Mouse (Mus musculus): ENCODE measurements at regions not wholly inside any gene's neighbourhood (a gene's known extent, or its start where the extent isn't known, plus 50 kb on each side); places are given as distances from the start of the nearest gene placed in this dataset.
A peak's percentile ranks its signal among the peaks of the same experiment; 100 is the strongest.

DNA sequence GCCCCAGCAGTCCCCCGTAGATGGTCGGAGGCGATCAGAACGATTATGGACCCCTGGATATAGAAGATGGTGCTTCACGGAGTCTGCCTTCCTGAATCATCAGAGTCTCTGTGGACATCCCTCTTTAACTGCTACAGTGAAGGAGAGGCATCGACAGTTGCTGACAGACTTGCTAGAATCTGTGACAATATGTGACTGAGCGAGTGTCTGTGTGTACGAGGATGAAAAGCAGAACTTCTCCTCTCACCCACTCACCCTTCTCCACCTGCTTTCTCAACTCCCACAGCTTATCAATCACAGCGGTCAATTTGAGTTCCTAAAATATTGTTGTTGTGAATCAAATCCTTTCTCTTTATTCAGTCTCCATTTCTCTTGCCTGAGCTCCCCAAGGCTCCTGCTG, 335.9 kb upstream of the Xylt1 start:
- no peak for DNase-seq (ENCODE audit: low read depth, low spot score)
- no peaks in the 10 kb centered on the region for H3K36me3 ChIP-seq (ENCODE audit: control insufficient read depth, insufficient read depth, low read length, poor library complexity, severe bottlenecking)
- no peaks in the 10 kb centered on the region for H3K27me3 ChIP-seq (ENCODE audit: control insufficient read depth, insufficient read depth, low read length, poor library complexity, severe bottlenecking)

- no peak for DNase-seq (ENCODE audit: low read depth, low spot score)
- H3K27me3 ChIP-seq (ENCODE audit: control insufficient read depth, insufficient read depth, low read length, poor library complexity, severe bottlenecking): no peaks in the 10 kb centered on the region; the same call in 1 of the 2 replicates
- H3K36me3 ChIP-seq (ENCODE audit: control insufficient read depth, insufficient read depth, low read length, poor library complexity, severe bottlenecking): no peaks in the 10 kb centered on the region
Observed at GRCm38 (mm10) chr7:117049249-117049648, 331.5 kb upstream of the Xylt1 start.

GRCm38 (mm10) chr7:117065771-117066170, 315.0 kb upstream of the Xylt1 start:
- H3K36me3 ChIP-seq (ENCODE audit: control insufficient read depth, insufficient read depth, low read length, poor library complexity, severe bottlenecking): no peaks in the 10 kb centered on the region
- no peak for DNase-seq (ENCODE audit: low read depth, low spot score)
- no peaks in the 10 kb centered on the region for H3K27me3 ChIP-seq (ENCODE audit: control insufficient read depth, insufficient read depth, low read length, poor library complexity, severe bottlenecking)

DNA sequence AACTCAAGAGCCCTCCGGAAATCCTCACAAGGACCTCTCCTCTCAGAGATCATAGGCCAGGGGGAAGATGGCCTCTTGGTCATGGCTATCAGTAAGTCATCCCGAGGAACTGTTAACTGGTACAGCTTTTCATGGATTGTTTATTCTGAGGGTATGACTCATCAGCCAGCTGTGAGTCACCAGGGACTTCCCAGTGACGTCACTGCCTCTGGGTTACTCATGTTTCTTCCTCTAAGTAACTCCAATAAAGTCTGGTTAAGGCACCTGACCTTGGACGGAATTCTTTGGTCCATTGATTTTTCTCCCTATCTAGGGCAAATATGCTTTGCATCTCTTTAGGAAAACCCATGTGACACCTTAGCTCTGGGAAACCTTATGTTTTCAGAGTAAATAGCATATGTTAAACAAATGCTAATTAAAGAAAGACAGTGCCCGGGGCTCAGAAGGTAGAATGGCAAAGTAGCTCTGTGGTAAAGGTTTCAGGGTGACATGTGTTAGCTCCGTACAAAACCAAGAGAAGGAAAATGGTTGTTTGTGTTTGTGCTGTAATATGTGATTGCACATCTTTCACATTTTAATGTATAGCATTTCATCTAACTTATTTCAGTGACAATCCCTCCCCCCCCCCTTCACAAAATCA, 289.7 kb upstream of the Xylt1 start:
- Histone ChIP-seq H3K27me3 (ENCODE audit: control insufficient read depth, insufficient read depth, low read length, poor library complexity, severe bottlenecking) (no peaks in the 10 kb centered on the region), H3K36me3 (ENCODE audit: control insufficient read depth, insufficient read depth, low read length, poor library complexity, severe bottlenecking) (no peaks in the 10 kb centered on the region)
- peak; percentile 30 for DNase-seq (ENCODE audit: low read depth, low spot score)

DNA sequence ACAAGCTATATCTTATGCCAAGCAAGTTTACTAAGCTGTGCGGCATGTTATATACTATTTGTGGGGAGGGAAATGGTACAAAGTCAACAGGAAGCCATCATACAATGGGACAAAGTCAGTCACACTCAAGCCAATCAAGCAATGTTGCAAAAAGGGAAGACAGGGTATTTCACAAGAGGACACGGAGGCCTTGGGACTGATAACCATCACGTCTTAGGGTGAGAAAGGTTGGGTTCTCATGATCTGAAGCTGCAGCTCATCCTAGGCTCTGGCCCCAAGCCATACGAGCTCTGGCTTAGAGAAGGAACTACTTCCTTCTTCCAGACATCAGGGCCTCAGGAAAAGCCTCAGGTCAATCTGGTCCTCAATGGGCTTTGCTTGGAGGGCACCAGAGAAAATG, 287.9 kb upstream of the Xylt1 start:
- no peak for DNase-seq (ENCODE audit: low read depth, low spot score)
- Histone ChIP-seq H3K27me3 (ENCODE audit: control insufficient read depth, insufficient read depth, low read length, poor library complexity, severe bottlenecking) (no peaks in the 10 kb centered on the region), H3K36me3 (ENCODE audit: control insufficient read depth, insufficient read depth, low read length, poor library complexity, severe bottlenecking) (no peaks in the 10 kb centered on the region)

- DNase-seq (ENCODE audit: low read depth, low spot score): no peak
- Histone ChIP-seq H3K36me3 (ENCODE audit: control insufficient read depth, insufficient read depth, low read length, poor library complexity, severe bottlenecking) (no peaks in the 10 kb centered on the region), H3K27me3 (ENCODE audit: control insufficient read depth, insufficient read depth, low read length, poor library complexity, severe bottlenecking) (no peaks in the 10 kb centered on the region)
Observed at GRCm38 (mm10) chr7:117097618-117098017, 283.2 kb upstream of the Xylt1 start.

GRCm38 (mm10) chr7:117099041-117099440, 281.7 kb upstream of the Xylt1 start:
- H3K36me3 ChIP-seq (ENCODE audit: control insufficient read depth, insufficient read depth, low read length, poor library complexity, severe bottlenecking): no peaks in the 10 kb centered on the region
- H3K27me3 ChIP-seq (ENCODE audit: control insufficient read depth, insufficient read depth, low read length, poor library complexity, severe bottlenecking): no peaks in the 10 kb centered on the region
- DNase-seq (ENCODE audit: low read depth, low spot score): no peak

GRCm38 (mm10) chr7:117103035-117103434, 277.7 kb upstream of the Xylt1 start:
- no peaks in the 10 kb centered on the region for H3K27me3 ChIP-seq (ENCODE audit: control insufficient read depth, insufficient read depth, low read length, poor library complexity, severe bottlenecking)
- DNase-seq (ENCODE audit: low read depth, low spot score): no peak
- no peaks in the 10 kb centered on the region for H3K36me3 ChIP-seq (ENCODE audit: control insufficient read depth, insufficient read depth, low read length, poor library complexity, severe bottlenecking)

DNA sequence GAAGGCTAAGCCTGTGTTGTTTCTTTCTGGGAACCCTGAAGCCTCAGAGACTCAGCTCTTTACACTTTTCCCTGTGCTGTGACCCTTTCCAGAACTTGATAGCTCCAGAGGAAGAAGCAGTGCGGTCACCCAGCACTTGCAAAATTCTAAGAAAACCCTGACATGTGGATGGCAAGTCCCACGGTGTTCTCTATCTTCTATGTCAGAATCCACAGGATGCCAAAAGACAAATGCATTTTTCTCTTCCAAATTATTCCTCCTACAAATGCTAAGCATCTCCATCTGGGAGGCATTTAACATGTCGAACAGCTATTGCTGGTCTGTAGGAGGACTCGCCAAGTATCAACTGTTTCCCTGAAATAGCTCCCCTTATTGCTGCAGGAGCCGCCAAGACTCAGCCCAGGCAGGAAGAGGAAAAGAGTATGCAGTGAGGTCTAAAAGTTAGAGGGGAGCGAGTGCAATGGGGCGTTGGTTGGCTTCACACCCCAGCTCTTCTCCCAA, 274.0 kb upstream of the Xylt1 start:
- H3K36me3 ChIP-seq (ENCODE audit: control insufficient read depth, insufficient read depth, low read length, poor library complexity, severe bottlenecking): no peaks in the 10 kb centered on the region
- H3K27me3 ChIP-seq (ENCODE audit: control insufficient read depth, insufficient read depth, low read length, poor library complexity, severe bottlenecking): no peaks in the 10 kb centered on the region
- DNase-seq (ENCODE audit: low read depth, low spot score): no peak

DNA sequence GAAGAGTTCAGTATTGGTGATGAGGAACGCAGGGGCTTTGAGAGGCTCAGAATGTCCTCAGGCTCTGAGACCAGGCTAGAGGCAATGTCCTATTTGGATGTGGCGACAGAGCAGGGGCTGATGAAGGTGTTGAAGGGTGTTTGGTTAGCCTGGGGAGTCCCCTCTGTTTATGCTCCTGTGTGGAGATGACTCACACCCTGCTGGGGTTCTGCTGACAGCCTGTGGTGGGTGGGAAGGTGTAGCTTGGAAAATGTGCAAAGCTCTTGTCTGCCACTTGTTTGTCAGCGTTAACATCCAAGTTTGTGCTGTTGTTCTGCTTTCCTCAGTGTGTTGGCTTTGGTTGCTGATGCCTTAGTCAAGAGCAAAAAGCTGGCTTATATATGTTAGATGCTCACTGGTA, 272.4 kb upstream of the Xylt1 start:
- H3K27me3 ChIP-seq (ENCODE audit: control insufficient read depth, insufficient read depth, low read length, poor library complexity, severe bottlenecking): no peaks in the 10 kb centered on the region
- DNase-seq (ENCODE audit: low read depth, low spot score): no peak
- H3K36me3 ChIP-seq (ENCODE audit: control insufficient read depth, insufficient read depth, low read length, poor library complexity, severe bottlenecking): no peaks in the 10 kb centered on the region

DNA sequence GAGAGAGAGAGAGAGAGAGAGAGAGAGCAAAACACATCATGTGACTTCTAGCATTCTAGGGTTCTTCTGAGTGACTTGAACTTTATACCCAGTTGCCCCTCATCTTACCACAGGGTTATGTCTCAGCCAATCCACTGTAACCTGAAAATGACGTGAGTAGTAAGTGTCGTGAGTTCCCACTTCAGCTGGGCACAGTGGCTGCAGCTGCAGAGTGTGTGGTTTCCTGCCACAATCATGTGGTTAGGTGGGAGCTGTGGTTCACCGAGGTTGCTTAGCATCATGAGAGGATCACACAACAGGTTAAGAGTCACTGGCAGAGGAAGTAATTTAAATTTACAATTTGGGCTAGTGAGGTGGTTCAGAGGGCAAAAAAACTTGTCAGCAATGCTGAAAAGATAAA, 253.1 kb upstream of the Xylt1 start:
- Histone ChIP-seq H3K36me3 (ENCODE audit: control insufficient read depth, insufficient read depth, low read length, poor library complexity, severe bottlenecking) (no peaks in the 10 kb centered on the region), H3K27me3 (ENCODE audit: control insufficient read depth, insufficient read depth, low read length, poor library complexity, severe bottlenecking) (no peaks in the 10 kb centered on the region)
- peak; percentile 83 for DNase-seq (ENCODE audit: low read depth, low spot score)

DNA sequence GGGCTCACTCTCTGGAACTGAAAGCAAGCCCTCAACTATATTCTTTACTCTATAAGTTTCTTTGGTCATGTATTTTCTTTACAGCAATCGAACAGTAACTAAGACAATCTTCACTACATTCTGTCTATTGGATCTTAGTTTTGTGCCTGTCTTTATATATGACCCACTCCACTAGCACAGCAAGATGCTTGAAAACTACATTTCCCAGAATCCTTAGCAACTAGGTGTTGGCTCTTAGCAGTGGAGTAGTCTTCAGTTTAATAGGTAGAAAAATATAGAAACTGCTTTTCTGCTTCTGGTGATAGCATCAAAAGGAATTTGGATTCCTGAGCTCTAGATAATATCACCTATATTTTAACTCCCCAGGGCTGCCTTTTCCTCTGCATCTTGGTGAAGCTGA, 245.9 kb upstream of the Xylt1 start:
- H3K27me3 ChIP-seq (ENCODE audit: control insufficient read depth, insufficient read depth, low read length, poor library complexity, severe bottlenecking): no peaks in the 10 kb centered on the region
- DNase-seq (ENCODE audit: low read depth, low spot score): no peak
- no peaks in the 10 kb centered on the region for H3K36me3 ChIP-seq (ENCODE audit: control insufficient read depth, insufficient read depth, low read length, poor library complexity, severe bottlenecking)

DNA sequence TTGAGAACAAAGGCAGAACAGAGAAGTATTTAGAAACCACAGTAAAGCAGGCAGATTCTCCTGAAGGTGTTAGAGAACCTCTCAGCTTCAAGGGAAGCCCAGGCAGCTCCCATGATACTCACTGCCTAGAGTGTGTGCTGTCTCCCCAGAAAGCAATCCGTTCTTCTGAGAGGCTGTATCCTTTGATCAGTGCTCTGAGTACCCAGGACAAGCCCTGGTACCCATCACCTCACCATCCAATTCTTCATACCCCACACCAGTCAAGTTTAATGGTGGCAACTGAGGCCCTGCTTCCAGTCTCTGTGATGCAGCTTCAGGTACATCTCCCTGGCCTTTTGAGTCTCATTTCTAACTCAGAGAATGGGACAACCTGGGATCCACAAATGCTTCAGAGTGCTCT, 242.1 kb upstream of the Xylt1 start:
- H3K27me3 ChIP-seq (ENCODE audit: control insufficient read depth, insufficient read depth, low read length, poor library complexity, severe bottlenecking): no peaks in the 10 kb centered on the region
- no peaks in the 10 kb centered on the region for H3K36me3 ChIP-seq (ENCODE audit: control insufficient read depth, insufficient read depth, low read length, poor library complexity, severe bottlenecking)
- no peak for DNase-seq (ENCODE audit: low read depth, low spot score)

GRCm38 (mm10) chr7:117139245-117139970, 241.4 kb upstream of the Xylt1 start:
- Histone ChIP-seq H3K27me3 (ENCODE audit: control insufficient read depth, insufficient read depth, low read length, poor library complexity, severe bottlenecking) (no peaks in the 10 kb centered on the region), H3K36me3 (ENCODE audit: control insufficient read depth, insufficient read depth, low read length, poor library complexity, severe bottlenecking) (no peaks in the 10 kb centered on the region)
- DNase-seq (ENCODE audit: low read depth, low spot score): peak; percentile 27

GRCm38 (mm10) chr7:117139971-117140247, 240.9 kb upstream of the Xylt1 start:
- Histone ChIP-seq H3K27me3 (ENCODE audit: control insufficient read depth, insufficient read depth, low read length, poor library complexity, severe bottlenecking) (no peaks in the 10 kb centered on the region), H3K36me3 (ENCODE audit: control insufficient read depth, insufficient read depth, low read length, poor library complexity, severe bottlenecking) (no peaks in the 10 kb centered on the region)
- no peak for DNase-seq (ENCODE audit: low read depth, low spot score)

- no peaks in the 10 kb centered on the region for H3K27me3 ChIP-seq (ENCODE audit: control insufficient read depth, insufficient read depth, low read length, poor library complexity, severe bottlenecking)
- no peaks in the 10 kb centered on the region for H3K36me3 ChIP-seq (ENCODE audit: control insufficient read depth, insufficient read depth, low read length, poor library complexity, severe bottlenecking)
- DNase-seq (ENCODE audit: low read depth, low spot score): no peak
Observed at GRCm38 (mm10) chr7:117146809-117147208, 234.0 kb upstream of the Xylt1 start.
